Mouse (Mus musculus) heart, postnatal 0 days (tissue): ENCODE data around the gene Siae. TPM values are rescaled to one million over a fixed set of nuclear protein-coding genes. Genes with fewer than 3 reads are reported as not detected.

Experiments
- ATAC-seq: fragments of 200-750 bp; cut with Nextera tagmentation; 2 replicates; pipeline ENCODE4 v1.8.0; 2017; ENCODE audit warnings: low read depth, moderate number of reproducible peaks, moderate library complexity; ENCODE audit not compliant: insufficient read depth
- DNase-seq: peaks from one replicate; pipeline ENCODE4 v3.0.0-alpha.2; 2016; ENCODE audit warnings: low spot score
- H3K27ac ChIP-seq: fragments of 300-500 bp; sonication (generic); 2 replicates; pipeline ENCODE4 v1.5.1; 2014; ENCODE audit warnings: low read depth, mild to moderate bottlenecking
- H3K27me3 ChIP-seq: fragments of 300-500 bp; sonication (generic); 2 replicates; pipeline ENCODE4 v1.6.1; 2014; ENCODE audit warnings: low read length, mixed read lengths; ENCODE audit not compliant: control insufficient read depth, insufficient read depth
- H3K36me3 ChIP-seq: fragments of 300-500 bp; sonication (generic); replicated peaks from 2 replicates; pipeline ENCODE4 v1.6.1; 2014; ENCODE audit warnings: low read length, mixed read lengths; ENCODE audit not compliant: control insufficient read depth, insufficient read depth
- H3K4me1 ChIP-seq: fragments of 300-500 bp; sonication (generic); 2 replicates; pipeline ENCODE4 v1.6.1; 2014; ENCODE audit warnings: antibody characterized with exemption; ENCODE audit not compliant: control insufficient read depth, insufficient read depth
- H3K4me2 ChIP-seq: fragments of 300-500 bp; sonication (generic); 2 replicates; pipeline ENCODE4 v1.6.1; 2014; ENCODE audit warnings: low read depth, mild to moderate bottlenecking, low read length, moderate library complexity
- H3K4me3 ChIP-seq: fragments of 300-500 bp; sonication (generic); 2 replicates; pipeline ENCODE4 v1.5.1; 2014; ENCODE audit warnings: low read depth, low read length
- H3K9ac ChIP-seq: fragments of 300-500 bp; sonication (generic); replicated peaks from 2 replicates; pipeline ENCODE4 v1.6.1; 2014; ENCODE audit warnings: low read depth, low read length, mixed read lengths
- H3K9me3 ChIP-seq: fragments of 300-500 bp; sonication (generic); replicated peaks from 2 replicates; pipeline ENCODE4 v1.6.1; 2016; ENCODE audit warnings: low read length; ENCODE audit not compliant: control insufficient read depth
- CTCF ChIP-seq: IDR thresholded peaks from 2 replicates; pipeline ENCODE4 v1.5.1; 2016; ENCODE audit warnings: antibody characterized with exemption, control low read depth, low read depth
- EP300 ChIP-seq: IDR thresholded peaks from 2 replicates; pipeline ENCODE4 v1.6.1; 2016; ENCODE audit warnings: antibody characterized with exemption, low read depth
- WGBS: fragments of 180-500 bp; shearing (Covaris S2); extraction: QIAGEN DNeasy Blood & Tissue Kit; methylation state at CpG from one replicate; pipeline ENCODE4 v1.1.7; 2014; 5-methylcytosine and 5-hydroxymethylcytosine counted together
- polyA plus RNA-seq: library from polyadenylated mRNA; unstranded; fragments of >200 nt; fragmentation: Nextera tagmentation; extraction: Ambion mirVana; gene quantifications from 2 replicates; pipeline ENCODE4 v1.2.1, GENCODE M21; 2015
- total RNA-seq: library from RNA; depleted of rRNA; stranded (reverse); fragments of >200 nt; gene quantifications from 2 replicates; pipeline ENCODE4 v1.2.3, GENCODE M21; 2014; ENCODE audit warnings: low replicate concordance

Siae gene
- total and polyA plus RNA-seq, 2 experiments from 2014 or later = 5.4 to 6.4 TPM

GRCm38 (mm10) chr9:37568605-37569214, 13.2 kb downstream of the Siae start:
- H3K4me3 ChIP-seq = no peak overlapping the region
- H3K9me3 ChIP-seq = no peaks in the 10 kb centered on the region
- H3K4me1 ChIP-seq = peaks cover 28% of the 10 kb centered on the region
- 34% methylated on average over 4 of the region's 4 CpGs for WGBS
- H3K9ac ChIP-seq = no peak overlapping the region
- ATAC-seq (no peak; the same call in 1 of the 2 replicates), DNase-seq (no peak)
- TF ChIP-seq EP300 (no peak), CTCF (no peak)
- H3K27me3 ChIP-seq = no peaks in the 10 kb centered on the region
- H3K27ac ChIP-seq = peak overlapping the region; percentile 30; the same call in 1 of the 2 replicates
- no peaks in the 10 kb centered on the region for H3K36me3 ChIP-seq
- peak overlapping the region; percentile 42 for H3K4me2 ChIP-seq

- H3K27me3 ChIP-seq = no peaks in the 10 kb centered on the region
- peaks cover 28% of the 10 kb centered on the region for H3K4me1 ChIP-seq
- no peak for DNase-seq
- ATAC-seq = no peak
- TF ChIP-seq EP300 (no peak), CTCF (no peak)
- H3K4me3 ChIP-seq = no peak overlapping the region
- WGBS = 63% methylated on average over 2 of the region's 2 CpGs
- H3K4me2 ChIP-seq = no peak overlapping the region
- H3K9me3 ChIP-seq = no peaks in the 10 kb centered on the region
- H3K27ac ChIP-seq = no peak overlapping the region
- no peaks in the 10 kb centered on the region for H3K36me3 ChIP-seq
- no peak overlapping the region for H3K9ac ChIP-seq
Measured at GRCm38 (mm10) chr9:37569231-37569835, 13.8 kb downstream of the Siae start.

DNA sequence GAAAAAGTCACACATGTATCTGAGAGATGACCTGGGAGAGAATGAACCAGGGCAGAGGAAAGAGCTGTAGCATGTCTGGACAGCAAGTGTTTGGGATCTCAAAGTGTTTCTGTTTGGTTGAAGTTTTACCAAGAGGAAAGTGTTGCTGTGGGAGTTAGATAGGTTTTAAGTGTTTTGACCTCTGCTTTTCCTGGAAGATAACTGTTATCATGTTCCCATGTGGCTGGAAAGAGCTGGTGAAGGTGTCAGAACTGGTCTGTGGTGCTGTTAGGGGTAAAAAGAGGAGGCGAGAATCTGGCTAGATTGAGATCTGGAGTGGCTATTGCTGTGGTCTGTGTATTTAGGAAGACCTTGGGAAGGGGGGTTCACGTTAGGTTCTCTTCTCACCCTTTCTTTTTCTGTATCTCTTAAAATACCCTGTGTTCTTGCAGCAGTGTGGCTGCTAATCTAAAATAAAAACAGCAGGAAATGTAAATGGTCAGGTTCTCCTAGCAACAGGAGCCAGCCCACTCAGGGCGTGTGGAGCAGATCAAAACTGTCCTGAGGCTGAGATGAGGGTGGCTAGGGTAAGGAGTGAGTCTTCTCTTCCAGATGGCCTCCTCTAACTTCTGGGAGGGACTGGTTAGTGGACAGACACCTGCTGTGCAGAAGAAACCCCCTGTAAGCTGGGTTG, 16.8 kb downstream of the Siae start:
- 23% methylated on average over 3 of the region's 3 CpGs for WGBS
- no peak overlapping the region for H3K4me2 ChIP-seq
- no peak for ATAC-seq
- no peaks in the 10 kb centered on the region for H3K27me3 ChIP-seq
- DNase-seq = no peak
- TF ChIP-seq CTCF (no peak), EP300 (no peak)
- no peak overlapping the region for H3K9ac ChIP-seq
- no peaks in the 10 kb centered on the region for H3K36me3 ChIP-seq
- H3K9me3 ChIP-seq = no peaks in the 10 kb centered on the region
- no peak overlapping the region for H3K4me3 ChIP-seq
- no peak overlapping the region for H3K27ac ChIP-seq
- H3K4me1 ChIP-seq = peaks cover 28% of the 10 kb centered on the region

DNA sequence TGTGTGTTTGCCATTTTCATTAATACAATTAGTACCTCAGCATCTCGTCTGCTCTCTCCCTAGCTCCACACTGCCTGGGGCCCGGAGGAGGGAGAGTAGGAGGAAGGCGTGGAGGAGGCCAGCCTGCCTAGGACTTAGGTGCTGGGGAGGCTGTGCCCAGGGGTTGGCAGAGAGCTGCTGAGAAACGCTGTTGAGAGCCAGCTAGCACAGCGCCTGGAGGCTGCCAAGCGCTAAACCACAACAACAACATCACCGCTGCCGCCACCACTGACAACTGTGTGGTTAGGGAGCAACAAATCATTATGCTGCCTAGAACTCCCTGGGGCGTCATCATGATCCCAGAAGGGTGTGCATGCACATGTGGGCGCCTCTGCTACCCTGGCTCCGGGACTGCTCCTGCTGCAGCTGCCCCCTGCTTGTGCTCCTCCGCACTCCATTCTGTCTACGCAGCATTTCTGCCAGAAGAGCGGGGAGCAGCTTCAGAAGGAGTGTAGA, 21.0 kb downstream of the Siae start:
- Histone ChIP-seq H3K27ac (no peak overlapping the region), H3K27me3 (no peaks in the 10 kb centered on the region), H3K9me3 (no peaks in the 10 kb centered on the region), H3K9ac (no peak overlapping the region), H3K36me3 (no peaks in the 10 kb centered on the region), H3K4me1 (0 out of 2 replicates have a peak, but pooled peaks cover 7% of the 10 kb centered on the region), H3K4me2 (no peak overlapping the region), H3K4me3 (no peak overlapping the region)
- no peak for DNase-seq
- no peak for ATAC-seq
- 35% methylated on average over 14 of the region's 14 CpGs for WGBS
- TF ChIP-seq EP300 = no peak
- no peak for TF ChIP-seq CTCF

DNA sequence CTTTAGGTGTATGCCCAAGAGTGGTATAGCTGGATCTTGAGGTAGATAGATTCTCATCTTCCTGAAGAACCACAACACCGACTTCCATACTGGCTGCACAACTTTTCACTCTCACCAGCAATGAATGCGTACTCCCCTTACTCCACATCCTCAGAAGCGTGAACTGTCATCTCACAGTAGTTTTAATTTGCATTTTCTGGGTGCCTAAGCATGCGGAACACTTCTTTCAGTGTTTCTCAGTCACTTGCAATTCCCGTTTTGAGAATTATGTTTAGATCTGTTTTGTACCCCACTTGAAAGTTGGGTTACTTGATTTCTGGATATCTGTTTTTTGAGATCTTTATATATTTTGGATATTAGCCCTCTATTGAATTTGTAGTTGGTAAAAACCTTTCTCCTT, 28.1 kb downstream of the Siae start:
- 79% methylated on average over 5 of the region's 5 CpGs for WGBS
- Histone ChIP-seq H3K9ac (no peak overlapping the region), H3K9me3 (no peaks in the 10 kb centered on the region), H3K27me3 (no peaks in the 10 kb centered on the region), H3K27ac (no peak overlapping the region), H3K4me3 (no peak overlapping the region), H3K36me3 (no peaks in the 10 kb centered on the region), H3K4me2 (no peak overlapping the region), H3K4me1 (no peaks in the 10 kb centered on the region)
- ATAC-seq (no peak), DNase-seq (no peak)
- TF ChIP-seq CTCF (no peak), EP300 (no peak)
